Mouse (Mus musculus): ENCODE results near the gene Hs6st1.

DNA sequence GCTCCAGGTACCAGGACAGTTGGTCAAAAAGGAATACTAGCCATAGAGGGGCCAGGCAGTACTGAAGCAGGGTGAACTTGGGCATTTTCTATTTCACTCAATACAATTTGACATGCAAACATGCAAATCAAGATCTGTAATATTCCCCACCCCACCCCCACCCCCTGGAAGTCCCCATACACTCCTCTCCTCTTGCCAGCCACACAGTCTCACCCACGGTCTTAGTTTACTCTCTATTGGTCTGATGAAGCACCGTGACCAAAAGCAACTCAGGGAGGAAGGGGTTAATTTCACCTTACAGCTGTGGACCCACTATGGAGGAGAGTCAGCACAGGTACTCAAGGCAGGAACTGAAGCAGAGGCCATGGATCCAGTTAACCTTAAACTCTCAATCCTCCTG is 14.6 kb upstream of the Hs6st1 start:
- TF ChIP-seq CTCF (IDR thresholded peaks at IDR 0.05; ENCODE audit: extremely low read depth, insufficient read length, insufficient replicate concordance, low read depth, low read length) (no peak), POLR2A (IDR thresholded peaks at IDR 0.05; ENCODE audit: low read depth, low read length) (no peak)

Measured in small intestine, adult 2 months (tissue).